Mouse (Mus musculus) heart, postnatal 10 days (tissue): ENCODE measurements at regions not wholly inside any gene's neighbourhood (a gene's known extent, or its start where the extent isn't known, plus 50 kb on each side); places are given as distances from the start of the nearest gene placed in this dataset.
"Not testable (repeated sequence)": the region's sequence is repeated elsewhere in the genome, so short reads cannot be mapped to it uniquely, and the experiment has no call there.

Source experiments
- DNase-seq, 2 experiments: peaks; one replicate each; pipeline ENCODE4 v3.0.0; 2021
- intact Hi-C: fragments of 180-260 bp; cut with DNase I; formaldehyde crosslinking; loops from one replicate; pipeline ENCODE4 v1.15.1; 2025

- intact Hi-C loops = no loop called here
- peak in 1 of 2 experiments; percentile 20 for DNase-seq
Observed at GRCm38 (mm10) chr9:27453476-27453875, 56.9 kb downstream of the Spata19 start.

GRCm38 (mm10) chr9:27453924-27454652 is 57.5 kb downstream of the Spata19 start:
- DNase-seq = no peak
- intact Hi-C loops = no loop called here

GRCm38 (mm10) chr9:27458335-27459040 is 61.9 kb downstream of the Spata19 start:
- DNase-seq = no peak
- intact Hi-C loops = no loop called here

GRCm38 (mm10) chr9:27461029-27461428 is 64.4 kb downstream of the Spata19 start:
- no peak for DNase-seq
- intact Hi-C loops = no loop called here

GRCm38 (mm10) chr9:27464006-27464405 is 67.4 kb downstream of the Spata19 start:
- intact Hi-C loops = no loop called here

GRCm38 (mm10) chr9:27475468-27475867 is 78.9 kb downstream of the Spata19 start:
- intact Hi-C loops = no loop called here
- no peak for DNase-seq

More at GRCm38 (mm10) chr9:27464006-27464405, 67.4 kb downstream of the Spata19 start:
- DNase-seq = no peak

- intact Hi-C loops = no loop called here
- no peak for DNase-seq
Observed at GRCm38 (mm10) chr9:27476636-27477035, 80.0 kb downstream of the Spata19 start.

- DNase-seq = no peak
- intact Hi-C loops = no loop called here
Observed at GRCm38 (mm10) chr9:27477079-27477687, 80.6 kb downstream of the Spata19 start.

GRCm38 (mm10) chr9:27478346-27478745 is 81.7 kb downstream of the Spata19 start:
- no peak for DNase-seq
- intact Hi-C loops = no loop called here

- intact Hi-C loops = no loop called here
- DNase-seq = no peak
Observed at GRCm38 (mm10) chr9:27501816-27502215, 105.2 kb downstream of the Spata19 start.

GRCm38 (mm10) chr9:27509157-27509556 is 112.6 kb downstream of the Spata19 start:
- intact Hi-C loops = no loop called here
- no peak for DNase-seq

GRCm38 (mm10) chr9:27509711-27510110 is 113.1 kb downstream of the Spata19 start:
- no peak for DNase-seq
- intact Hi-C loops = no loop called here

GRCm38 (mm10) chr9:27511161-27511560 is 114.6 kb downstream of the Spata19 start:
- DNase-seq = no peak
- intact Hi-C loops = no loop called here

GRCm38 (mm10) chr9:27515427-27516110 is 119.0 kb downstream of the Spata19 start:
- no peak for DNase-seq
- intact Hi-C loops = no loop called here

- no peak for DNase-seq
- intact Hi-C loops = no loop called here
Observed at GRCm38 (mm10) chr9:27518031-27518430, 121.4 kb downstream of the Spata19 start.

GRCm38 (mm10) chr9:27519711-27520110 is 123.1 kb downstream of the Spata19 start:
- no peak for DNase-seq
- intact Hi-C loops = no loop called here

GRCm38 (mm10) chr9:27521181-27521580 is 124.6 kb downstream of the Spata19 start:
- peak in 1 of 2 experiments; percentile 13 for DNase-seq
- intact Hi-C loops = no loop called here

- intact Hi-C loops = no loop called here
- DNase-seq = no peak
Observed at GRCm38 (mm10) chr9:27526681-27527080, 130.1 kb downstream of the Spata19 start.

- intact Hi-C loops = no loop called here
- no peak for DNase-seq
Observed at GRCm38 (mm10) chr9:27538480-27538879, 141.9 kb downstream of the Spata19 start.

- intact Hi-C loops = no loop called here
- no peak for DNase-seq
Observed at GRCm38 (mm10) chr9:27541585-27542151, 145.1 kb downstream of the Spata19 start.

- intact Hi-C loops, DNase-seq: not testable (repeated sequence)
Observed at GRCm38 (mm10) chr9:27554697-27555096, 158.1 kb downstream of the Spata19 start.
